Mouse (Mus musculus): Measurements from ENCODE around the gene Fkbp7.

GRCm38 (mm10) chr2:76639637-76640036, 33.3 kb downstream of the Fkbp7 start:
- TF ChIP-seq CTCF (IDR thresholded peaks at IDR 0.05; ENCODE audit: low read depth, low read length) = no peak
- no peak for TF ChIP-seq POLR2A (IDR thresholded peaks at IDR 0.05; ENCODE audit: extremely low read depth, insufficient read depth, low read length)

Data from liver, adult 2 months (tissue).